Mouse (Mus musculus) midbrain, embryonic 13.5 days (tissue): ENCODE measurements at regions not wholly inside any gene's neighbourhood (a gene's known extent, or its start where the extent isn't known, plus 50 kb on each side); places are given as distances from the start of the nearest gene placed in this dataset.

Source experiments
- ATAC-seq: fragments of 200-750 bp; cut with Nextera tagmentation; 2 replicates; pipeline ENCODE4 v1.8.0; 2017; ENCODE audit warnings: mild to moderate bottlenecking, moderate TSS enrichment, moderate library complexity
- H3K27ac ChIP-seq: fragments of 300-500 bp; sonication (generic); 2 replicates; pipeline ENCODE4 v1.5.1; 2015; ENCODE audit warnings: inconsistent platforms, mild to moderate bottlenecking, moderate library complexity
- H3K27me3 ChIP-seq: fragments of 300-500 bp; sonication (generic); 2 replicates; pipeline ENCODE4 v1.6.1; 2015; ENCODE audit warnings: mild to moderate bottlenecking, inconsistent platforms
- H3K36me3 ChIP-seq: fragments of 300-500 bp; sonication (generic); 2 replicates; pipeline ENCODE4 v1.6.1; 2015; ENCODE audit warnings: mild to moderate bottlenecking, inconsistent platforms
- H3K4me1 ChIP-seq: fragments of 300-500 bp; sonication (generic); replicated peaks from 2 replicates; pipeline ENCODE4 v1.6.1; 2015; ENCODE audit warnings: inconsistent platforms
- H3K4me2 ChIP-seq: fragments of 300-500 bp; sonication (generic); replicated peaks from 2 replicates; pipeline ENCODE4 v1.6.1; 2015; ENCODE audit warnings: moderate library complexity, mild to moderate bottlenecking, inconsistent platforms
- H3K4me3 ChIP-seq: fragments of 300-500 bp; sonication (generic); replicated peaks from 2 replicates; pipeline ENCODE4 v1.5.1; 2015; ENCODE audit warnings: mild to moderate bottlenecking, inconsistent platforms
- H3K9ac ChIP-seq: fragments of 300-500 bp; sonication (generic); replicated peaks from 2 replicates; pipeline ENCODE4 v1.6.1; 2015; ENCODE audit warnings: mild to moderate bottlenecking, inconsistent platforms
- H3K9me3 ChIP-seq: fragments of 300-500 bp; sonication (generic); 2 replicates; pipeline ENCODE4 v1.6.1; 2016; ENCODE audit warnings: mild to moderate bottlenecking, inconsistent platforms
- WGBS: fragments of 180-500 bp; shearing (Covaris S2); methylation state at CpG from one replicate; pipeline ENCODE4 v1.1.7; 2015; 5-methylcytosine and 5-hydroxymethylcytosine counted together

DNA sequence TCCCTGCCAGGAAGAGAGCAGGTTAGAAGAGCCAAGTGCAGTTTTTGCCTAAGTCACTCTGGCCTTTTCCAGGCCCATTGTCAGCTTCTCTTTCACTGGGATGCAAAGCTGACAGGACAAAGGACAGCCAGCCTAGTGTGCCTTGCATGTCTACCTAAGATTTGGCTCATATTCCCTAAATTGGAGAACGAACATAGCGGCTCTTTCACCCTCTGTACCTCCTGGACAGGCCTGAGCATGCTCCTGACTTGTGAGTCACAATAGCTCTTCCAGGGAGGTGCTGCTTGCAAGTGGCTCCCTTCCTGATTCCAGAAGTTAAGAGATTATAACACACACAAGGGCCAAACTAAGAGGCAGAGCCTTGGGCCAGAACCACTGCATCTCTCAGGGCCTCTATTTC, 97.1 kb downstream of the C1galt1 start:
- no peak overlapping the region for H3K4me3 ChIP-seq
- H3K4me1 ChIP-seq: 0 out of 2 replicates have a peak, but pooled peaks cover 6% of the 10 kb centered on the region
- H3K36me3 ChIP-seq: no peaks in the 10 kb centered on the region
- H3K4me2 ChIP-seq: no peak overlapping the region
- no peaks in the 10 kb centered on the region for H3K9me3 ChIP-seq
- no peak overlapping the region for H3K9ac ChIP-seq
- WGBS: 37% methylated on average over 2 of the region's 2 CpGs
- no peaks in the 10 kb centered on the region for H3K27me3 ChIP-seq
- no peak overlapping the region for H3K27ac ChIP-seq
- no peak for ATAC-seq

DNA sequence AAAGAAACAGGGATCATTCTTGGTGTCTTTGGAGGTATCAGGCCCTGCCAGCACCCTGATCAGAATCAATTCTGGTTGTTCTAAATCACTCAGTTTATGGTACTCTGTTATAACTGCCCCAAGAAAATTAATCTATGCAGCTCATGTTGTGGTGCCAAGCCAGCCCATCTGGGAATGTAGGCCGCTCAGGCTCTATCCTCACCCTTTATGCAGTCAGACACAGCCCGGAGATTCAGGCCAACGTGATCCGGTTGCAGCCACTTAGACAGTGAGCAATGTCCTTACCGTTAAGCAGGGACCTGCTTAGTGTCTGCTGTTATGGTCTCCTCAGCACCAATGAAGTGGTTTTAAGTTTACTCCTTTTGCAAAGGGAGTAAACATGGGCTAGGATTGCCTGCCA, 98.5 kb downstream of the C1galt1 start:
- 82% methylated on average over 5 of the region's 5 CpGs for WGBS
- Histone ChIP-seq H3K27ac (no peak overlapping the region), H3K36me3 (no peaks in the 10 kb centered on the region), H3K9me3 (no peaks in the 10 kb centered on the region), H3K4me1 (0 out of 2 replicates have a peak, but pooled peaks cover 6% of the 10 kb centered on the region), H3K4me3 (no peak overlapping the region), H3K9ac (no peak overlapping the region), H3K4me2 (no peak overlapping the region), H3K27me3 (no peaks in the 10 kb centered on the region)
- 0 out of 2 replicates have a peak, but pooled peaks have one; percentile 8 for ATAC-seq

DNA sequence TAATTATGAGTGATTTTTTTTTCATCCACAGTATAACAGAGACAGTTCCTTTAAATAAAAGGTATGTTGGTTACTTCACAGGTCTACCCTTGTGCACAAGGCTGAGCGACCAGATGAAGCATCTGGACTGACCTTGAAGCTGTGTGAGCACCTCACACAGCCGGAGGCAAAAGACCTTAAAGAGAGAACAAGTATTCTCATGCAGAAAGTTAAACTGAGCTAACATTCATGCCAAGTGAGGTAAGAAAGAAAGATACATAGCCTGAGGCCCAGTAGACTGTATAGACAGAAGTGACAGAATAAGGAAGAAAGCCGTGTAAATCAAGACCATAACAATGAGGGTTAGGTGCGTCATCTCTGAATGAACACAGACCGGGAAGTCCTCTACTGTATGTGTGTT, 99.0 kb downstream of the C1galt1 start:
- H3K4me2 ChIP-seq: no peak overlapping the region

More for the DNA sequence above, 99.0 kb downstream of the C1galt1 start:
- WGBS: 83% methylated on average over 5 of the region's 5 CpGs
- Histone ChIP-seq H3K27ac (no peak overlapping the region), H3K9me3 (no peaks in the 10 kb centered on the region), H3K27me3 (no peaks in the 10 kb centered on the region), H3K9ac (no peak overlapping the region), H3K4me1 (0 out of 2 replicates have a peak, but pooled peaks cover 6% of the 10 kb centered on the region), H3K4me3 (no peak overlapping the region), H3K36me3 (no peaks in the 10 kb centered on the region)
- ATAC-seq: no peak
